Mouse (Mus musculus) B cell, adult 2 months (primary cell): ENCODE measurements around the gene Mcoln3.

Source experiments
- DNase-seq, 2 experiments: peaks; one replicate each; pipeline ENCODE4 v3.0.0; 2022

The Mcoln3 gene

GRCm38 (mm10) chr3:146177748-146178582, 60.7 kb downstream of the Mcoln3 start:
- DNase-seq = peak; percentile 86

- peak; percentile 47 for DNase-seq
These were observed 63.1 kb downstream of the Mcoln3 start for GRCm38 (mm10) chr3:146180341-146180740.

- DNase-seq = peak; percentile 78 to 80
These were observed 63.7 kb downstream of the Mcoln3 start for GRCm38 (mm10) chr3:146180986-146181385.

- peak; percentile 65 to 66 for DNase-seq
These were observed 67.9 kb downstream of the Mcoln3 start for GRCm38 (mm10) chr3:146184992-146185657.

- DNase-seq = no peak
These were observed 68.8 kb downstream of the Mcoln3 start for GRCm38 (mm10) chr3:146186033-146186432.

- no peak for DNase-seq
These were observed 72.7 kb downstream of the Mcoln3 start for GRCm38 (mm10) chr3:146189933-146190332.
